Mouse (Mus musculus) CD4-positive helper T cell, adult 2 months (primary cell): ENCODE results near the gene Sdhc.
"Not testable (repeated sequence)": the region's sequence is repeated elsewhere in the genome, so short reads cannot be mapped to it uniquely, and the experiment has no call there.

Experiments used
- DNase-seq: peaks from one replicate; pipeline ENCODE4 v3.0.0-alpha.2; 2012; ENCODE audit warnings: low read depth, missing footprints, low spot score

Sdhc gene

DNA sequence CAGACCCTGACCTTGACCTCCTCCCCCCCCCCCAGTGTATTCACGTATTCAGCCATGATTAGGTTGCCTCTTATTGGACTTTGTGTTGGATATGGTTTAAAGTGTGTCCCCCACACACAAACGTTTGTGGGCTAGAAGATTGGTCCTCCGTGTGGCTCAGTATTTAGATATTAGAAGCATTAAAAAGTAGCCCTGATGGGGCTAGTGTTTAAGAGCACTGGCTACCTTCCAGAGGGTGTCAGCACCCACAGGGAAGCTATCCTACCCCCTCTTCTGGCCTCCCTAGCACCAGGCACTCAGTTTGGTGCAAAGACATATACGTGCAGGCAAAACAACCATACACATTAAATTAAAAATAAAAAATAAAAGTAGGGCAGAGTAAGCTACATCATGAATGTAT lies 37.4 kb downstream of the Sdhc start:
- no peak for DNase-seq

- no peak for DNase-seq
These were observed 38.4 kb downstream of the Sdhc start for GRCm38 (mm10) chr1:171111781-171112575.

GRCm38 (mm10) chr1:171111020-171111780 lies 39.2 kb downstream of the Sdhc start:
- DNase-seq: peak; percentile 94

DNA sequence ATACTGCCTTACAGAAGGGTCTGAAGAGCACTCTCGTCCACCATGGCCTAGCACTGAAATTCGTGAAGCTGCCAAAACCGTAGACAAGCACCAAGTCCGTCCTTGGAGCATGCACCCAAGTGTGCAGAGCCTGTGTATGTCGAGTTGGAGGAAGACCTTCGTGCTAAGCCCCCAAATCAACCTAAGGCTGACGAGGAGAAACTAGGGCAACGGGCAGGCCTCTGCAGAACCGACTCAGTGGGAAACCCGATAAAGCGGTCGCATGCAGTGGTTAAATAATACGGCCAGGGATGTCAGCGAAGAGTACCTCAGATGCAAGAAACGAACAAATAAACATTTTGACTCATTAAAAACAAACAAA lies 39.8 kb downstream of the Sdhc start:
- DNase-seq: no peak

DNA sequence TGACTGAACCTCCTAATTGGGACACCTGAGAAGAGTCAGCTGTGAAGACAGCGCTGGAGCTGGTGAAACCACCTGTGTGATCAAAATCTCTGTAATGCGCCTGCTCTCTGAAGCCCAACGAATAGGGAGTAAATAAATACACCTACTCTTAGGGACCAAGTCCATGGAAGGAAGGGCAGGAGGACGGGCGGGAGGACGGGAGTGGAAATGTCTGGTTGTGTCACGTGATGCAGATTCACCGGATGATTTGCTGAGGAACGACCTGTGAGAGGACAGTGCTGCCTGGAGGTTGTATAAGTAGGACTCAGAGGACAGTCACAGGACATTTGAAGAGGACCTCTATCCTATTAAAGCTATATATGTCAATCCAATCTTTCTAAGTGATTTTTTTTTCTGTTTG lies 40.8 kb downstream of the Sdhc start:
- no peak for DNase-seq

- DNase-seq: no peak
These were observed 45.2 kb downstream of the Sdhc start for GRCm38 (mm10) chr1:171105226-171105625.

- peak; percentile 32 for DNase-seq
These were observed 47.1 kb downstream of the Sdhc start for GRCm38 (mm10) chr1:171103179-171103840.

DNA sequence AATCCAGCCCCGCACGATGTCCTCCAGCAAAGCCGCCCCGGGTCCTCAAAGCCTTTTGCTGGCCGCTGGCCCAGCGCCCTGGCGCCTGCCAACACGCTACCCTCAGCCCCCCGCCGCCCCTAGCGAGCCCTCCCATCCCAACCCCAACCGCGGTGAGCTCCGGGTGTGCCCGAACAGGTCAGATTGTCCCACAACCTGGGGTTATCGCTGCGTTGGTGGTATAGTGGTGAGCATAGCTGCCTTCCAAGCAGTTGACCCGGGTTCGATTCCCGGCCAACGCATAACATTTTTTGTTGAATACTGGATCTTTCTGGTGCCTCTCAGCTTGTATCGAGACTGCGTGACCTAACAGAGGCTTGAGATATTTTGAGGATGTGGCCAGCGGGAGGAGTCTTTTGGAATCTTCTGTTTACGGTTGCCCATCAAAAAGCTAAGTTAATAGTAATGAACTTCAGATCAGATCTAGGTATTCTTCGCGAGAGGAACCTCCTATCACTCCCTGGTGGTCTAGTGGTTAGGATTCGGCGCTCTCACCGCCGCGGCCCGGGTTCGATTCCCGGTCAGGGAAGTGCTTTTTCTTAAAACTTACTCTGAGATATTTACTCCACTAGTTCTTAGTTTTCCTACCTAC lies 47.7 kb downstream of the Sdhc start:
- peak; percentile 85 for DNase-seq

- peak; percentile 87 for DNase-seq
These were observed 48.5 kb downstream of the Sdhc start for GRCm38 (mm10) chr1:171101733-171102546.

DNA sequence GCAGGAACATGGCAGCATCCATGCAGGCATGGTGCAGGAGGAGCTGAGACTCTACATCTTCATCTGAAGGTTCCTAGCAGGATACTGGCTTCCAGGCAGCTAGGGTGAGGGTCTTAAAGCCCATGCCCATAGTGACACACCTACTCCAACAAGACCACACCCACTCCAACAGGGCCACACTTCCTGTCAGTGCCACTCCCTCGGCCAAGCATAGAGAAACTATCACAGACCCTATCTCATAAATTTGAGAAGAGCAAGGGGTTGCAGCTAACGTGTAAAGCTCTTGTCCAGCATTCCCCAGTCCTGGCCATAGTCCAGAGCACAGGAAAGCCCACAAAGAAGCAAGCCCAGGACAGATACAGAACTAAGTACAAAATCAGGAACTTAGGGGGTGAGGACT lies 49.4 kb downstream of the Sdhc start:
- no peak for DNase-seq

- DNase-seq: no peak
These were observed 52.8 kb downstream of the Sdhc start for GRCm38 (mm10) chr1:171097612-171098011.

DNA sequence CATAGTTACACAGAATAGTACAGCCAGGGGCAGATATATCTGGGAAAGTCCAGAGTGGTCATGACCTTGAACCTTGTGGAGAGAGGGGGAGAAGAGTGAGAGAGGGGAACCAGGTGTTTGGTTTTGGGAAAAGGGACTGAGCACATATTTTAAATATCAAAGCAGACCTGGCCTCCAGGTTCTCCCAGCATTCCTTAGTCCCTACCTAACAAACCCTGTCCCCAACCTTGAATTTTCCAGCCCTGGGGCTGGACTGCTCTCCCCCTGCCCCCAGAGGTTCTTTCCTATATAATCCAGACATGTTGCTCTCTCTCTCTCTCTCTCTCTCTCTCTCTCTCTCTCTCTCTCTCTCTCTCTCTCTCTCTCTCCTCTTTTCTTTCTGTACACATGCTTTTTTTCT lies 53.3 kb downstream of the Sdhc start:
- no peak for DNase-seq

DNA sequence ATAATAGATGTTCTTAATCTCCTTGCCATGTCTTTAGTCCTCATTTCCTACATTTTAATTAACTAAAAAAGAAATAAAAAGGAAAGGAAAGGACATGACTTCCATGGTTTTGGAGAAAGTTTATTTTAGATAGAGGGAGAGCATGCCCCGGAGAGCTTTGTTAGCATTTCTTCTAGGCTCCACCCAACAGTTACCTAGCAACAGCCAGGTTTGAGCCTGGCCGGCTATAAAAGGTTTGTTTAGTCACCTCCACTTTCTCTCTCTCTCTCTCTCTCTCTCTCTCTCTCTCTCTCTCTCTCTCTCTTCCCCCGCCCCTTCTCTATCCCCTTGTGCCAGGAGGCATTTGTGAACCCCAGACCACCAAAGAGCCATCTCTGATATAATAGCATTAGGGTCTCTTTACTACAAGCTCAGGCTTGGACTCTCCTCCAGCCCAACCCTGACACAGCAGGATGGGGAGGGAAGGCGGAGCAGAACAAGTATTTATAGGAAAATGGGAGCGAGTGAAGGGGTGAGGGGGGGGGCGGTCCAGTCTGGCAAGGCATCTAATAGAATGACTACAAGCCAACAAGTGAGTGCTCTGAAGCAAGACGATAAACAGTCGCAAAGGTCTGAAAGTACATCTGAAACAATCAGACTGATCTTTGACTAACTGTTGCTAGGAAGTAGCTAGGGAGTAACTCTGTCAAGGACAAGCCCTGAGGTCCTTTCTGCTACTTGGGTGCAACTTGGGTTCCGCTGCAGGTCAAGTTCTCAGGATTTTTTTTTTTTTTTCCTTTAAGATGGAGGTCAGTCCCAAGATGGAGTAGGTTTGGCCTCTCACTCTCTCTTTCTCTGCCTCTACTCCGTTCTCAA lies 54.1 kb downstream of the Sdhc start:
- DNase-seq: no peak

DNA sequence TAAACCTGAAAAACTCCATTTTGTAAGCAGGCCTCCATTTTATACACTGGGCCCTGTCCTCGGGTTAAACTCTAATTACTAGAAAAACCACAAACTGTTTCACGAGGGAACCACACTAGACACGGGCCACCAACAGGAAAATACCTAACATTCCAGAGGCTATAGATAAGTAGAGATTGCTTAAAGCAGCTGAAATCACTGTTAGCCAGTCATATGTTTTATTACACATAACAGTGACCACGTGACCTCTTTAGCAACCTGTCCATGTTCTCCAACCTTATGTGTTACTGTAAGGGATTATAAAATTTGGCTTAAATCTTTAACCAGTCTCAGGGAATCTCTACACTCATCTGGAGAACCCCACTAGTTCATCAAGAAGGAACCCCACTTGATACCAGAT lies 56.0 kb downstream of the Sdhc start:
- DNase-seq: no peak

GRCm38 (mm10) chr1:171090761-171091160 lies 59.6 kb downstream of the Sdhc start:
- no peak for DNase-seq

GRCm38 (mm10) chr1:171089891-171090290 lies 60.5 kb downstream of the Sdhc start:
- DNase-seq: no peak

- not testable (repeated sequence) for DNase-seq
These were observed 62.0 kb downstream of the Sdhc start for GRCm38 (mm10) chr1:171088237-171088869.

GRCm38 (mm10) chr1:171085718-171086117 lies 64.7 kb downstream of the Sdhc start:
- no peak for DNase-seq

GRCm38 (mm10) chr1:171081512-171082231 lies 68.7 kb downstream of the Sdhc start:
- not testable (repeated sequence) for DNase-seq
